Comparison of ENCODE assay signal across 24 mouse cellular contexts in the genomic region with DNA sequence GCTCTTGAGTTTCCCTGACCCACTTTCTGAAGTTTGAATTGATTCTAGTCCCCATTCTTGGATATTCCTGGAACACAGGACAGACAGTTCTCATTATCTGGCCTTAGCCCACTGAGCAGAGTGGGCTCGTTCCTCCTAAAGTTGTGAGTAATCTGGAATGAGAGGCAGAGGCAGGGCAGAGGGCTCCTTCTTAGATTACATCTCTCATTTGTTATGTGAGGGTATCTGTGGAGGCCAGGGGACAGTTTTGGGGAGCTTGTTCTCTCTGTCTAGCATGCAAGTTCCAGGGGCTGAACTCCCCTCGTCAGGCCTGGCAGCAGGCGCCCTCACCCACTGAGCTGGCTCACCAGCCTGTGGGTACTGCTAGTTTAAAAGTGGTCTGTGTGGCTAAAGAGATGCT. TPM values are rescaled to one million over a fixed set of nuclear protein-coding genes. Genes with fewer than 3 reads are reported as not detected.
DNase-seq lines count a peak whose midpoint lies in the region; ATAC-seq lines count a peak whose summit lies in the region.
"Had no signal": no experiment of that assay in that cellular context is flagged by ENCODE, and none has a peak within 500 bp of the region (broad histone marks: within the 10 kb centered on the region; RNA-seq: fewer than 3 reads in every experiment).

No protein-coding gene starts in this region.

- H3K4me1 ChIP-seq in midbrain, embryonic 11.5 days (ENCODE audit: control insufficient read depth, insufficient read depth, low read length), result no peaks in the 10 kb centered on the region
- H3K4me1 ChIP-seq in midbrain, embryonic 10.5 days, result peaks cover 19% of the 10 kb centered on the region

- H3K4me3 ChIP-seq in midbrain, embryonic 11.5 days (ENCODE audit: low read depth, low read length), result no peak overlapping the region
- no peak overlapping the region for H3K4me3 ChIP-seq in midbrain, embryonic 10.5 days

- no peak overlapping the region for H3K27ac ChIP-seq in midbrain, embryonic 11.5 days (ENCODE audit: low read depth, low read length)
- H3K27ac ChIP-seq in midbrain, embryonic 10.5 days (replicated peaks), result no peak overlapping the region

- peak; percentile 52 for DNase-seq in heart, adult 11 months
- DNase-seq in heart, postnatal 4 days, result no peak
- DNase-seq in midbrain, embryonic 11.5 days (ENCODE audit: low spot score, missing footprints), result peak; percentile 44
- no peak for DNase-seq in midbrain, embryonic 10.5 days (ENCODE audit: low spot score)
- DNase-seq: adrenal gland, adult 2 months; adrenal gland, adult 8-10 months; adrenal gland, postnatal 10 days; adrenal gland, postnatal 14 days; adrenal gland, postnatal 25 days; adrenal gland, postnatal 36 days; B cell, adult 2 months; cerebellum, adult 11 months; cerebellum, adult 11-12 months; cerebellum, adult 18-20 months had no signal

- H3K4me2 ChIP-seq in midbrain, embryonic 11.5 days, result no peak overlapping the region

- 83% methylated on average over 3 of the region's 3 CpGs for WGBS in midbrain, embryonic 11.5 days
- 90% methylated on average over 3 of the region's 3 CpGs for WGBS in midbrain, embryonic 10.5 days

- H3K9me3 ChIP-seq in midbrain, embryonic 11.5 days (ENCODE audit: control insufficient read depth, low read length), result no peaks in the 10 kb centered on the region
- no peaks in the 10 kb centered on the region for H3K9me3 ChIP-seq in midbrain, embryonic 10.5 days (replicated peaks)
- H3K9me3 ChIP-seq: G1E had no signal

- no peak for ATAC-seq in midbrain, embryonic 11.5 days (ENCODE audit: low FRiP score)
- ATAC-seq: activated CD4-positive, CD25-positive, alpha-beta regulatory T cell, adult 4 months; CD4-positive, CD25-positive, alpha-beta regulatory T cell, adult 4 months; Patski had no signal

- H3K36me3 ChIP-seq in midbrain, embryonic 11.5 days (ENCODE audit: control insufficient read depth, insufficient read depth, low read length), result no peaks in the 10 kb centered on the region
- no peaks in the 10 kb centered on the region for H3K36me3 ChIP-seq in midbrain, embryonic 10.5 days

- no peaks in the 10 kb centered on the region for H3K27me3 ChIP-seq in midbrain, embryonic 11.5 days (ENCODE audit: control insufficient read depth, insufficient read depth, low read length)
- no peaks in the 10 kb centered on the region for H3K27me3 ChIP-seq in midbrain, embryonic 10.5 days (ENCODE audit: low read depth, poor library complexity, severe bottlenecking)
- H3K27me3 ChIP-seq: CH12.LX, Patski had no signal

- no peak overlapping the region for H3K9ac ChIP-seq in midbrain, embryonic 11.5 days (ENCODE audit: low read length)

RNA-seq across cellular contexts. Expression of gene Cdc42, which starts 21.6 kb away (rescaled TPM):
- 100 to 1,000 TPM; 276 to 285 TPM for total RNA-seq in heart, postnatal 4 days (2021)
- polyA plus RNA-seq in midbrain, embryonic 11.5 days (2014; fragmentation: Nextera tagmentation; extraction: Ambion mirVana), result 710 and 751 TPM in 2 replicates
- 605 and 627 TPM in 2 replicates for polyA plus RNA-seq in midbrain, embryonic 10.5 days (2016; fragmentation: Nextera tagmentation; extraction: Ambion mirVana)

RNA-seq across cellular contexts. Expression of gene Cela3a, which starts 30.5 kb away (rescaled TPM):
- not detected for total RNA-seq in heart, postnatal 4 days (2021)
- not detected in 2 replicates for polyA plus RNA-seq in midbrain, embryonic 11.5 days (2014; fragmentation: Nextera tagmentation; extraction: Ambion mirVana)
- not detected in 2 replicates for polyA plus RNA-seq in midbrain, embryonic 10.5 days (2016; fragmentation: Nextera tagmentation; extraction: Ambion mirVana)
- total RNA-seq: adrenal gland, adult 18-20 months; adrenal gland, adult 2 months; adrenal gland, adult 8-10 months; adrenal gland, postnatal 10 days; adrenal gland, postnatal 14 days; adrenal gland, postnatal 25 days; adrenal gland, postnatal 36 days; CH12.LX; ES-E14; G1E; MEL had no signal
- polyA plus RNA-seq: activated CD4-positive, CD25-positive, alpha-beta regulatory T cell, adult 4 months; adrenal gland, adult 2 months; brain, embryonic 14.5 days; C2C12; CD4-positive, CD25-positive, alpha-beta regulatory T cell, adult 4 months; G1E; Patski had no signal

RNA-seq across cellular contexts. Expression of gene Cela3b, which starts 51.3 kb away (rescaled TPM):
- not detected for total RNA-seq in heart, postnatal 4 days (2021)
- polyA plus RNA-seq in midbrain, embryonic 11.5 days (2014; fragmentation: Nextera tagmentation; extraction: Ambion mirVana), result not detected in 2 replicates
- not detected in 2 replicates for polyA plus RNA-seq in midbrain, embryonic 10.5 days (2016; fragmentation: Nextera tagmentation; extraction: Ambion mirVana)
- total RNA-seq: adrenal gland, adult 18-20 months; adrenal gland, adult 2 months; adrenal gland, postnatal 10 days; adrenal gland, postnatal 14 days; adrenal gland, postnatal 25 days; adrenal gland, postnatal 36 days; CH12.LX; ES-E14; G1E; MEL had no signal
- polyA plus RNA-seq: activated CD4-positive, CD25-positive, alpha-beta regulatory T cell, adult 4 months; brain, embryonic 14.5 days; C2C12; CD4-positive, CD25-positive, alpha-beta regulatory T cell, adult 4 months; G1E; Patski had no signal

Comparison
In these comparisons a context has a peak if more than half of its experiments do, and no peak if none do; other contexts are left out.
1. DNase-seq: peak in heart, adult 11 months (single experiment) and midbrain, embryonic 11.5 days (single experiment); none in heart, postnatal 4 days (single experiment) and midbrain, embryonic 10.5 days (single experiment).